ENCODE assay signal across 8 mouse cellular contexts in the genomic region with DNA sequence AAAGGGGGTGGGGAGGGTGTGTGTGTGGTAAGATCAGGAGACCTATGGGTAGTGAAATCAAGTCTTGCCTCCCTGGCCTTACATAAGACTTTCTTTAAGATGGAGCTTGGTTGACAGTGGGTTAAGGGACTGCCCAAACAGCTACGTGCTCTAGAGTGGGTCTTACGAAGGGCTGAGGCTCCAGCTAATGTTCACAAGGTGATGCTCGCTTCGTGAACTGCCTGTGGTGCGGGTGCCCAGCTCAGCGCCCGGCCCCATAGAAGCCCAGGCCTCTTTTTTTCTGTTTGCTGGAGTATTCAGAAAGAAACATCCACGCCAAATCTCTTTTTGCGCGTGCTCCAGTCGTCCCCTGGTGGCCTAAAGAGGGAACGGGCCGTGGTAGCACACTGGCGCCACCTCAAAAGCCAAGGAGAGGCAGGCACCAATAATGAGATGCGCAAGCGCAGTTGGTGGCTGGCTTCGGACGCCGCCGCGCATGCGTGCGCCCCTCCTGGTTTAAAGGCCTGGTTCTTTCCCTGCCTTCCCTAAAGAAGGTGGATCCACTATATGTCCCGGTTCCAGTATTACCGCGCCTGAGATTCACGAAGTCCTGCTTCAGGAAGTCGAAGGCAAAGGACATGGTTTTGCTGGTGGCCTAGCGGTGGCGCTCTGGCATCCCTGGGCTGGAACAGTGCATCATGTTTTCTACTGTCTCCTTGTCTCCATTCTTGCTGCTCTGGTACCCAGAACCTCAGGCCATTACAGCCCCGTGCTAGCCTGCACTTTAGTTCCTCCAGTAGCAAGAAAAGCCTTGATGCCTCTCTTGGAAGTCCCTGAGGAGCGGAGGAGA. TPM values are rescaled to one million over a fixed set of nuclear protein-coding genes. Genes with fewer than 3 reads are reported as not detected.
DNase-seq lines count a peak whose midpoint lies in the region; ATAC-seq and TF ChIP-seq lines count a peak whose summit lies in the region.

No protein-coding gene starts in this region.

- peak overlapping the region; percentile 12 for H3K4me3 ChIP-seq in left cerebral cortex, adult 2 months
- H3K4me3 ChIP-seq in macrophage (ENCODE audit: inconsistent target): no peak overlapping the region

- peak; percentile 91 for TF ChIP-seq CTCF in left cerebral cortex, adult 2 months (IDR thresholded peaks at IDR 0.05)

- peak; percentile 97 for DNase-seq in embryo, embryonic 10 days (ENCODE audit: low spot score)
- peak; percentile 81 to 91 for DNase-seq in gastrocnemius, adult 8-10 months (ENCODE audit: low spot score in 2 of 2)
- peak; percentile 73 for DNase-seq in hindlimb bud, embryonic 11.5 days (ENCODE audit: extremely low spot score, low read depth, low spot score)
- peak; percentile 93 for DNase-seq in left cerebral cortex, adult 2 months (ENCODE audit: extremely low spot score in 1 of 2, low spot score in 2 of 2)
- peak; percentile 96 for DNase-seq in right cerebral cortex, adult 18-20 months
- peak; percentile 66 for DNase-seq in urinary bladder, adult 2 months (ENCODE audit: low spot score)

- ATAC-seq in activated CD4-positive, CD25-positive, alpha-beta regulatory T cell, adult 4 months: peak; percentile 95

- 15% methylated on average over 32 of the region's 32 CpGs for WGBS in macrophage (ENCODE audit: missing documents)

- peak overlapping the region; percentile 85 for H3K27ac ChIP-seq in left cerebral cortex, adult 2 months
- peak overlapping the region; percentile 84 for H3K27ac ChIP-seq in macrophage

- intact Hi-C loops in left cerebral cortex, adult 2 months (cut with DNase I): loop anchor here (2.0 kb wide), 1 partner anchor 95 kb away; no protein-coding TSS in a partner anchor

- no peaks in the 10 kb centered on the region for H3K79me2 ChIP-seq in macrophage (ENCODE audit: inconsistent target)

- peaks cover 32% of the 10 kb centered on the region for H3K36me3 ChIP-seq in macrophage (ENCODE audit: inconsistent target)

RNA-seq across cellular contexts. Expression of a gene that starts 21.7 kb away (rescaled TPM):
- polyA plus RNA-seq in activated CD4-positive, CD25-positive, alpha-beta regulatory T cell, adult 4 months (2017; shearing (Covaris generic)): 100 to 1,000 TPM; 100 to 113 TPM
- total RNA-seq in gastrocnemius, adult 8-10 months (2022): 100 to 1,000 TPM in 1 of 4 experiments, 10 to 100 TPM in 3; 67.2 to 101 (median 85.6) TPM
- 100 to 1,000 TPM; 172 to 184 TPM for total RNA-seq in left cerebral cortex, adult 2 months (2021)
- 10 to 100 TPM in 25 of 26 experiments, 1 to 10 TPM in 1; 9.7 to 53.5 (median 26.6) TPM for total RNA-seq in macrophage (2018; cell fraction: chromatin; rRNA removed)
- total RNA-seq in macrophage (2018; cell fraction: cytosol; rRNA removed): 100 to 1,000 TPM in 4 of 26 experiments, 10 to 100 TPM in 22; 48.9 to 117 (median 81.0) TPM
- 100 to 1,000 TPM in 15 of 26 experiments, 10 to 100 TPM in 11; 23.6 to 218 (median 102) TPM for total RNA-seq in macrophage (2018; cell fraction: nucleus; rRNA removed)
- 109 to 177 TPM (median 163 TPM) in 3 replicates for polyA plus RNA-seq in macrophage (2018)
- 164 and 173 TPM in 2 replicates for polyA plus RNA-seq in urinary bladder, adult 2 months (2012; rRNA removed)
